Mouse (Mus musculus) stomach, embryonic 14.5 days (tissue): ENCODE results near the gene Zfp574. TPM values are rescaled to one million over a fixed set of nuclear protein-coding genes. Genes with fewer than 3 reads are reported as not detected.

Source experiments
- ATAC-seq: fragments of 200-750 bp; cut with Nextera tagmentation; 2 replicates; pipeline ENCODE4 v1.8.0; 2017; ENCODE audit warnings: low read depth, moderate TSS enrichment; ENCODE audit not compliant: insufficient number of reproducible peaks, insufficient read depth, low FRiP score
- H3K27ac ChIP-seq: fragments of 300-500 bp; sonication (generic); 2 replicates; pipeline ENCODE4 v1.5.1; 2014; ENCODE audit warnings: mild to moderate bottlenecking, low read length, moderate library complexity, mixed read lengths
- H3K27me3 ChIP-seq: fragments of 300-500 bp; sonication (generic); 2 replicates; pipeline ENCODE4 v1.6.1; 2014; ENCODE audit warnings: low read length, control low read depth, mixed read lengths; ENCODE audit not compliant: control insufficient read depth, insufficient read depth
- H3K36me3 ChIP-seq: fragments of 300-500 bp; sonication (generic); 2 replicates; pipeline ENCODE4 v1.6.1; 2014; ENCODE audit warnings: mild to moderate bottlenecking, control low read depth, low read length, moderate library complexity, mixed read lengths; ENCODE audit not compliant: control insufficient read depth, insufficient read depth
- H3K4me1 ChIP-seq: fragments of 300-500 bp; sonication (generic); 2 replicates; pipeline ENCODE4 v1.6.1; 2014; ENCODE audit warnings: low read length, control low read depth, mixed read lengths; ENCODE audit not compliant: control insufficient read depth, insufficient read depth
- H3K4me2 ChIP-seq: fragments of 300-500 bp; sonication (generic); replicated peaks from 2 replicates; pipeline ENCODE4 v1.6.1; 2014; ENCODE audit warnings: low read depth, low read length, control low read depth
- H3K4me3 ChIP-seq: fragments of 300-500 bp; sonication (generic); 2 replicates; pipeline ENCODE4 v1.5.1; 2014; ENCODE audit warnings: low read depth, low read length, control low read depth
- H3K9ac ChIP-seq: fragments of 300-500 bp; sonication (generic); replicated peaks from 2 replicates; pipeline ENCODE4 v1.6.1; 2014; ENCODE audit warnings: low read depth, mild to moderate bottlenecking, control low read depth, low read length, moderate library complexity, mixed read lengths
- H3K9me3 ChIP-seq: fragments of 300-500 bp; sonication (generic); 2 replicates; pipeline ENCODE4 v1.6.1; 2016; ENCODE audit warnings: low read depth, low read length, control low read depth; ENCODE audit not compliant: control insufficient read depth
- WGBS: fragments of 180-500 bp; shearing (Covaris S2); extraction: QIAGEN DNeasy Blood & Tissue Kit; methylation state at CpG from one replicate; pipeline ENCODE4 v1.1.7; 2014; 5-methylcytosine and 5-hydroxymethylcytosine counted together
- polyA plus RNA-seq: library from polyadenylated mRNA; unstranded; fragments of >200 nt; fragmentation: Nextera tagmentation; extraction: Ambion mirVana; gene quantifications from 2 replicates; pipeline ENCODE4 v1.2.1, GENCODE M21; 2014

The Zfp574 gene
- polyA plus RNA-seq, 1 experiment from 2014 or later: 27.9 TPM

GRCm38 (mm10) chr7:25077414-25077755, 5.0 kb downstream of the Zfp574 start:
- peaks cover 31% of the 10 kb centered on the region for H3K36me3 ChIP-seq
- H3K4me3 ChIP-seq: peak overlapping the region; percentile 80
- H3K4me2 ChIP-seq: peak overlapping the region; percentile 84
- peak overlapping the region; percentile 97 for H3K27ac ChIP-seq
- H3K27me3 ChIP-seq: no peaks in the 10 kb centered on the region
- H3K9ac ChIP-seq: peak overlapping the region; percentile 97
- H3K4me1 ChIP-seq: peaks cover 22% of the 10 kb centered on the region
- peak; percentile 29; the same call in 1 of the 2 replicates for ATAC-seq
- 0% methylated on average over 33 of the region's 33 CpGs for WGBS
- no peaks in the 10 kb centered on the region for H3K9me3 ChIP-seq

- no peak overlapping the region for H3K9ac ChIP-seq
- no peaks in the 10 kb centered on the region for H3K27me3 ChIP-seq
- H3K36me3 ChIP-seq: peaks cover 48% of the 10 kb centered on the region
- H3K4me3 ChIP-seq: no peak overlapping the region
- WGBS: 78% methylated on average over 12 of the region's 12 CpGs
- H3K4me2 ChIP-seq: no peak overlapping the region
- H3K27ac ChIP-seq: no peak overlapping the region
- peaks cover 13% of the 10 kb centered on the region for H3K4me1 ChIP-seq
- H3K9me3 ChIP-seq: no peaks in the 10 kb centered on the region
- no peak for ATAC-seq
Measured at GRCm38 (mm10) chr7:25079496-25080026, 7.2 kb downstream of the Zfp574 start.

- 96% methylated on average over 13 of the region's 13 CpGs for WGBS
- peaks cover 56% of the 10 kb centered on the region for H3K36me3 ChIP-seq
- no peak for ATAC-seq
Measured at GRCm38 (mm10) chr7:25080431-25080830, 8.1 kb downstream of the Zfp574 start.

GRCm38 (mm10) chr7:25082510-25082909, 10.1 kb downstream of the Zfp574 start:
- H3K4me1 ChIP-seq: peaks cover 13% of the 10 kb centered on the region
- peaks cover 56% of the 10 kb centered on the region for H3K36me3 ChIP-seq
- ATAC-seq: no peak
- H3K9me3 ChIP-seq: no peaks in the 10 kb centered on the region
- no peak overlapping the region for H3K27ac ChIP-seq
- H3K27me3 ChIP-seq: no peaks in the 10 kb centered on the region
- H3K4me2 ChIP-seq: no peak overlapping the region
- no peak overlapping the region for H3K9ac ChIP-seq
- WGBS: 77% methylated on average over 4 of the region's 4 CpGs
- H3K4me3 ChIP-seq: no peak overlapping the region

More at GRCm38 (mm10) chr7:25080431-25080830, 8.1 kb downstream of the Zfp574 start:
- no peaks in the 10 kb centered on the region for H3K9me3 ChIP-seq
- no peak overlapping the region for H3K9ac ChIP-seq
- no peak overlapping the region for H3K4me2 ChIP-seq
- no peak overlapping the region for H3K4me3 ChIP-seq
- H3K27me3 ChIP-seq: no peaks in the 10 kb centered on the region
- no peak overlapping the region for H3K27ac ChIP-seq
- H3K4me1 ChIP-seq: peaks cover 13% of the 10 kb centered on the region

GRCm38 (mm10) chr7:25084621-25085020, 12.3 kb downstream of the Zfp574 start:
- ATAC-seq: no peak
- Histone ChIP-seq H3K9ac (no peak overlapping the region), H3K4me1 (no peaks in the 10 kb centered on the region; the same call in 1 of the 2 replicates), H3K4me3 (no peak overlapping the region), H3K27me3 (no peaks in the 10 kb centered on the region), H3K36me3 (peaks cover 53% of the 10 kb centered on the region), H3K27ac (no peak overlapping the region), H3K4me2 (no peak overlapping the region), H3K9me3 (no peaks in the 10 kb centered on the region)
- WGBS: 74% methylated on average over 5 of the region's 5 CpGs

GRCm38 (mm10) chr7:25086656-25087055, 14.3 kb downstream of the Zfp574 start:
- Histone ChIP-seq H3K36me3 (peaks cover 32% of the 10 kb centered on the region), H3K9ac (no peak overlapping the region), H3K4me1 (no peaks in the 10 kb centered on the region; the same call in 1 of the 2 replicates), H3K27me3 (no peaks in the 10 kb centered on the region), H3K4me3 (no peak overlapping the region), H3K9me3 (no peaks in the 10 kb centered on the region), H3K4me2 (no peak overlapping the region), H3K27ac (no peak overlapping the region)
- 61% methylated on average over 3 of the region's 3 CpGs for WGBS
- no peak for ATAC-seq

- no peak overlapping the region for H3K27ac ChIP-seq
- ATAC-seq: no peak
- no peak overlapping the region for H3K9ac ChIP-seq
- no peaks in the 10 kb centered on the region; the same call in 1 of the 2 replicates for H3K4me1 ChIP-seq
- H3K4me2 ChIP-seq: no peak overlapping the region
- no peaks in the 10 kb centered on the region for H3K9me3 ChIP-seq
- 55% methylated on average over 10 of the region's 10 CpGs for WGBS
- H3K4me3 ChIP-seq: no peak overlapping the region
- peaks cover 25% of the 10 kb centered on the region for H3K36me3 ChIP-seq
- no peaks in the 10 kb centered on the region for H3K27me3 ChIP-seq
Measured at GRCm38 (mm10) chr7:25087256-25087912, 15.0 kb downstream of the Zfp574 start.

GRCm38 (mm10) chr7:25087972-25088371, 15.6 kb downstream of the Zfp574 start:
- Histone ChIP-seq H3K27ac (no peak overlapping the region), H3K4me3 (no peak overlapping the region), H3K9me3 (no peaks in the 10 kb centered on the region), H3K27me3 (no peaks in the 10 kb centered on the region), H3K9ac (no peak overlapping the region), H3K4me2 (no peak overlapping the region), H3K4me1 (no peaks in the 10 kb centered on the region; the same call in 1 of the 2 replicates), H3K36me3 (peaks cover 21% of the 10 kb centered on the region)
- no peak for ATAC-seq
- WGBS: 63% methylated on average over 5 of the region's 5 CpGs
